Mouse (Mus musculus): ENCODE measurements around the gene Tox4.
"Not testable (repeated sequence)": the region's sequence is repeated elsewhere in the genome, so short reads cannot be mapped to it uniquely, and the experiment has no call there.

Tox4 gene

DNA sequence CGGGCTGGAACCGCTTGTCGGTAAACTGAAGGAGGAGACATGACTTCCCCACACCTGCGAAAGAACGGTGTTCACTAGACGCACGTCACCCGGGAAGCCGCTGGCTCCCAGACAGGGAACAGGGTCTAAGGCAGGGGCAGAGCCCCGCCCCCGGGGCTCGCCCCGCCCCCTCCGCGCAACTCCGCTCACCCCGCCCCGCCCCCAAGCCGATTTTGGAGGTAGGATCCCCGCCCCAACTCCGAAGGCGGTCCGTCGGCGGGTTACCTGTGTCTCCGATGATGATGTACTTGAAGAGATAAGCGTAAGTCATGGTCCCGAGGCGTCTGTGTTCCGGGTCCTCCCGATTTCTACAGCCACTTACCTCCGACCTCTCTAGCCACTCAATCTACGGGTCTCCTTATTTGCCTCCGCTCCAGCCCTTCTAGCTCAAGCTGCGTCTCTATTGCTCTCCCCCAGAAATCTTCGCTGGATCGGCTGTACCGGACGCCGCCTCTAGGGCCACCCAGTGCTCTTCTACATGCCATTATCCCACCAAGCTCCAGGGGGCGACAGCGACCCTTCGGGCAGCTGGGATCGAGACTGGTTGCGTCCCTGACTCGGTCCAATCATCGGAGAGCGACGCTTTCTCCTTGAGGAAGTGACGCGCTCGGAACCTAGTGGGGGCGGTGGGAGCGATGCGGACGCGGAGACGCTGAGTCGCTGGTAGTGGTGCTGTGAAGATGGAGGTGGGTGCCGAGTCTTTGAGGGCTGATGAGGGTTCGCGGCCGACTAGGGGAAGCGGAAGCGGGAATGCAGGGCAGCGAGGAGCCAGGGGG, at the start of gene Tox4, which contains the start of gene Rab2b:
Tox4 (plus strand) TSS at position 215 of the 815 bp plus-strand sequence.
Rab2b (minus strand) TSS at position 614 of the 815 bp plus-strand sequence.
- DNase-seq: peak; percentile 98

DNA sequence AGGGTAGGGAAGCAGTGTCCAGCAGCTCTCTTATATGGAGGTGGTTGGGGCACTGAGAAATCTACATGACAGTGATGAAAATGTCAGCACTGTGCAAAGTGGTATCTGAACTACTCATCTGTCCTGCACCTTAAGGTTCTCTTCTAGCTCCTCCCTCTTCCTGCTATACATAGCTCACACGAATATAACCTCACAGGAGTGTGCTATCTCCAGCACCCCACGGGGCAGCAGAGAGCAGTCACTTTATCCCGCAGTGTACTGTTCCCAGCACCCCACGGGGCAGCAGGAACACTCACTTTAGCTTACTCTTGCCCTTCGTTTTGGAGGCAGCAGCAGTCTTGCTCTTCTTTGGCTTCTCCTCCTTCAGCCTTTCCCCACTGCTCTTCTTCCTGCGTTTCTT, 46.7 kb upstream of the Tox4 start:
- no peak for DNase-seq

- no peak for DNase-seq
Measured at GRCm38 (mm10) chr14:52235165-52235564, 43.8 kb upstream of the Tox4 start.

DNA sequence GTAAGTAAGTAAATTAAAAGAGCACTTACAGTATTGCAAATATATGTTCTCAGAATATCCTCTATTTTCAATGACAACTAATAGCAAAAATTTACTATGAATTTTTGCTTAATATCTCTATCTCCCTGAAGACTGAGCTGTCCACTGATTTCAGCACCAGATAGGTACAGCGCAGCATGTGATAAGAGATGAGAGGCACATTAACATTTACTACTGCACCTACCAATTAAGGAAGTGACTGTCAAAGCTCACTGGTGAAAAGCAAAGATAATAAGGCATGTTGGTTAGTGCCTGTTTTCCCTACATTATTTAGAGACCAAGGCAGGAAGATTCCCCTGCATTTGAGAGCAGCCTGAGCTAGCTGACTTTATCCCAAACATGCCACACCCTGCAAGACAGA, 42.7 kb upstream of the Tox4 start:
- no peak for DNase-seq

DNA sequence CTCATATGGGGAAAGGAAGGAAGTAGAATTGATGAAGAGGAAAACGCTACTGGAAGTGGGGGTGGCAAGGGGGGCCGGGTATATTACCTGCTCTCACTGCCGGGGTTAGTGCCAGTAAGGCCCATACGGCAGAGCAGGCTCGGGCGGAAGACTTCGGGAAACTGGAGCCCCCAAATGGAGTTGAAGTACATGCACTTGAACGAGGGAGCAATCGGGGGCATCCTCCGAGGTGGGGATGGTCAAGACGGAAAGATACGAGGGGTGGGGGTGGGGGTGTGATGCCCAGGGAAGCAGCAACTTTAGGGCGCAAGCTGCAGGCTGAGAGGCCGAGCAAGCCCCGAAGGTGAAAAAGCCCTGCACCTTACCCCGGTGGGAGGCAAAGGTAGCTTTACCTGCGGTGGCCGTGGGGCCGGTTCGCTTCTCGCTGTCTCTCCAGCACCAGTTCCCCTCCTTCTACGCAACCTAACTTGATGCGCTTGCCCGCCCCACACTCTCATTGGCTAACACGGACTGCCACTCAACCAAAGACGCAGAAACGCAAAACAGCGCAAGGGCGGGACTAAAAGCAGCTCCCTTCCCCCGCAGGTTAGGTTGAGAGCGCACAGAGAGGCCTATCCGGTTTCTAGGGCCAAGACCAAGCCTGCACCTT, 34.8 kb upstream of the Tox4 start:
- peak; percentile 100 for DNase-seq

- no peak for DNase-seq
Measured at GRCm38 (mm10) chr14:52244690-52245042, 34.3 kb upstream of the Tox4 start.

GRCm38 (mm10) chr14:52246129-52246528, 32.8 kb upstream of the Tox4 start:
- no peak for DNase-seq

DNA sequence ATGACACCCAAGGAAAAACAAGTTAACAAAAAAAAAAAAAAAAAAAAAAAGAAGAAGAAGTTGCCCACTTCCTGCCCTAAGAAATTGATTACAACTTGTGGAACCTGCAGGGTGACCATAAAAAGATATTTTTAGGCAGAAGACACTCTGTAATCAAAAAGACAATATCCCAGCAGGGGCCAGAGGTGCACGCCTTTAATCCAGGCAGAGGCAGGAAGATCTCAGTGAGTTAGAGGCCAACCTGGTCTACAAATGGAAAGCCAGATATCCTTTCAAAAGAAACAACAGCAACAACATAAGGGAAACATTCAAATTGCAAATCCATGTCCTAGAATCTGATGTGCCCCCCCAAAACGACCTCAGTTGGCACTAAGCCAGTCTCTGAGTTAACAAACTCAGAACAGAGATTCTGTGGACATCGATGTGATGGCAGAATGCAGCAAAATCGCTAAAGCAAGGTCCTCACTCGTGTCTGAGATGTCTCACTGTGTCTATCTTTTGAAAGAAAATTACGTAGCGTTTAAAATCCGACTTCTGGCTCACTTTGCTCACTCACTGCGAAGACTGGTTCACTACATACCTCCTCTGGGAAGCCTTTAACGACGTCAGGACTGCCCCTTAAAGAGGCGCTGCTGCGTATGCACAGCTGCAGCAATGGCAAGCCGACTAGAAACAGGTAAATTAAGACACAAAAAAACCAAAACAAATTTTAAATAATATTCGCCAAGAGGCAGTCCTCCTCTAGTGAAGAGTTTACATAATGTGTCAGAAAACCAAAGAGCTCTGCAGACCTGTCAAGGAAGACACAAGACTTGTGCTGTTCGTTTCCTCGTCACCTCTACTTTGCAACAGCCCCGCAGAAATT, 22.4 kb upstream of the Tox4 start:
- peak; percentile 23 for DNase-seq

DNA sequence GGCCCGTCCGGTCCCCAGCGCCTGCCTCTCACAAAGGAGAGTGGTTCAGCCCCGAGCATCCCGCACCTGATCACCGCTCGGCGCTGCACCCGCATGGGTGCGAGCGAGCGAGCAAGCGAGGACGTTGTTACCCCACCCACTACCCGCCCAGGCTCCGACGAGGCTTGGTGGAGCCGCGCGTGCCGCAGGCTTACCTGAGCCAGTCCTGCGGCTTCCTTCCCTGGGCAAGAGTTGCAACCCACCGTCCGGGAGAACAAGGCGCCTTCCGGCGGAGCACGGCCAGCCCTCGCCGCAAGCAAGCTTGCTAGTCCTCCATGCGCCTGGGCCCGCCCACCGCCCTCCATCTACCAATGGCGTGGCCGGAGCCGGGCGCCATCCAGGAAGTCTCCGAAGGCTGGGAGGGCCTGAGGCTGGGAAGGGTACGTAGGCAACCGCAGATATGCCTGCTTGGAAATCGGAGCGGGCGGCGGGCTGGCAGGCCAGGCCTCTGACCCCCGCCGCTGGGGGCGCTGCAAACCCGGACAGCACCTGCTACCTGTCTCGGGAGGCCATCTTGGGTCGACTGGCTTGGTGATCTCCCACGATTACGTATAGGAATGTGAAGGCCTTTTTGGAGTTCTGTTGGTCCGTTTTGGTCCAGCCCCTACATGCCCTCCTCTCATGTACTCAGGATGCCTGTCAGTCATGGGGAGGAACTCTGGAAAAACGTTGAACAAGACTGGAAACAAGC, 21.3 kb upstream of the Tox4 start, which contains the start of gene Chd8:
Chd8 (minus strand) TSS at position 297 of the 730 bp plus-strand sequence.
- peak; percentile 98 for DNase-seq

GRCm38 (mm10) chr14:52272781-52273180, 6.2 kb upstream of the Tox4 start:
- DNase-seq: no peak

- DNase-seq: no peak
Measured at GRCm38 (mm10) chr14:52277210-52277609, 1.7 kb upstream of the Tox4 start.

- no peak for DNase-seq
Measured at GRCm38 (mm10) chr14:52279747-52280120, 788 bp downstream of the Tox4 start.

DNA sequence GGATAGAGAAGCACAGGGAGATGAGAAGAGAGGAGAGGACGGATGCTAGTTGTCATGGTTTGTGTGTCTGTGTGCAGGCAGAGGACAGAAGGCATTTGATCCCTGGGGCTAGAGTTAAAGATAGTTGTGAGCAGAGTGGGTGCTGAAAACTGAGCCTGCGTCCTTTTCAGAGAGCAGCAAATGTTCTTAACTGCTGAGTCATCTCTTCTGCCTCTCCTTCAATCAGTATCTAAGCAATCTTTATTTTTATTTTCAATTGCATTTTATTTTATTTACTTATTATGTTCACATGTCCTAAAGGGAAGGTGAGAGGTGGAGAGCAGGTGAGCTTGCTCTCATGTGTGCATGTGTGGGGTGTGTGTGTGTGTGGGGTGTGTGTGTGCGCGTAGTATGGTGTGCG, 4.7 kb downstream of the Tox4 start:
- DNase-seq: no peak

GRCm38 (mm10) chr14:52284191-52284590, 5.2 kb downstream of the Tox4 start:
- DNase-seq: no peak

GRCm38 (mm10) chr14:52295558-52296264, 16.8 kb downstream of the Tox4 start:
- no peak for DNase-seq

- not testable (repeated sequence) for DNase-seq
Measured at GRCm38 (mm10) chr14:52303517-52303916, 24.6 kb downstream of the Tox4 start.

- DNase-seq: peak; percentile 86
Measured at GRCm38 (mm10) chr14:52304644-52305271, 25.8 kb downstream of the Tox4 start, which contains the start of gene Mettl3. Gene Mettl3 (minus strand): TSS chr14:52305128.

DNA sequence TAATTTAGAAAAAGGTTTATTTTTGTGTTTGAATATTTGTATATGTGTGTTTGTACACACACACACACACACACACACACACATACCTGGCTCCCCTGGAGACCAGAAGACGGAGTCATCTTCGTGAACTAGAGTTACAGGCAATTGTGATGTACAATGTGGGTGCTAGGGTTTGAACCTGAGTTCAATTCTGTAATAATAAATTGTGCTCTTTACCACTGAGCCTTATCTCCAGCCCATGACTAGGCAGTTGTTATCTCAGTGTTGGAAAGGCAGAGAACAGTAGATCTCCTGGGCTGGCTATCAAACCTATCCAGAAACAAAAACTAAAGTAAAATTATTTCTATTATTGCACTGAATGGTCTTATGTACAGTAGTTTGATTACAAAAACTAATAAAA, 27.2 kb downstream of the Tox4 start:
- no peak for DNase-seq

- not testable (repeated sequence) for DNase-seq
Measured at GRCm38 (mm10) chr14:52310343-52310742, 31.4 kb downstream of the Tox4 start.

- DNase-seq: no peak
Measured at GRCm38 (mm10) chr14:52310906-52311305, 32.0 kb downstream of the Tox4 start.

All from cerebellum, adult 8-10 months (tissue).